Mouse (Mus musculus) liver, embryonic 12.5 days (tissue): ENCODE results near the gene St6galnac3. TPM values are rescaled to one million over a fixed set of nuclear protein-coding genes. Genes with fewer than 3 reads are reported as not detected.

Source experiments
- ATAC-seq: fragments of 200-750 bp; cut with Nextera tagmentation; 2 replicates; pipeline ENCODE4 v1.8.0; 2017; ENCODE audit warnings: moderate number of reproducible peaks, mild to moderate bottlenecking, moderate library complexity
- H3K27ac ChIP-seq: fragments of 300-500 bp; sonication (generic); 2 replicates; pipeline ENCODE4 v1.5.1; 2016; ENCODE audit warnings: mild to moderate bottlenecking
- H3K27me3 ChIP-seq: fragments of 300-500 bp; sonication (generic); replicated peaks from 2 replicates; pipeline ENCODE4 v1.6.1; 2016; ENCODE audit warnings: mild to moderate bottlenecking, moderate library complexity
- H3K36me3 ChIP-seq: fragments of 300-500 bp; sonication (generic); 2 replicates; pipeline ENCODE4 v1.6.1; 2016; ENCODE audit warnings: mild to moderate bottlenecking, moderate library complexity
- H3K4me1 ChIP-seq: fragments of 300-500 bp; sonication (generic); 2 replicates; pipeline ENCODE4 v1.6.1; 2016
- H3K4me2 ChIP-seq: fragments of 300-500 bp; sonication (generic); 2 replicates; pipeline ENCODE4 v1.6.1; 2016; ENCODE audit warnings: mild to moderate bottlenecking, moderate library complexity
- H3K4me3 ChIP-seq: fragments of 300-500 bp; sonication (generic); 2 replicates; pipeline ENCODE4 v1.5.1; 2016; ENCODE audit warnings: mild to moderate bottlenecking, moderate library complexity
- H3K9ac ChIP-seq: fragments of 300-500 bp; sonication (generic); 2 replicates; pipeline ENCODE4 v1.6.1; 2016; ENCODE audit warnings: mild to moderate bottlenecking, moderate library complexity
- H3K9me3 ChIP-seq: fragments of 300-500 bp; sonication (generic); replicated peaks from 2 replicates; pipeline ENCODE4 v1.6.1; 2016; ENCODE audit warnings: mild to moderate bottlenecking, moderate library complexity
- WGBS: fragments of 180-500 bp; shearing (Covaris S2); methylation state at CpG from one replicate; pipeline ENCODE4 v1.1.7; 2016; ENCODE audit not compliant: insufficient replicate concordance; 5-methylcytosine and 5-hydroxymethylcytosine counted together
- polyA plus RNA-seq: library from polyadenylated mRNA; unstranded; fragments of >200 nt; fragmentation: Nextera tagmentation; extraction: Ambion mirVana; gene quantifications from 2 replicates; pipeline ENCODE4 v1.2.1, GENCODE M21; 2016

Gene St6galnac3
- polyA plus RNA-seq, 1 experiment from 2014 or later, result 13.6 TPM

- H3K4me1 ChIP-seq, result no peaks in the 10 kb centered on the region
- H3K9ac ChIP-seq, result no peak overlapping the region
- no peak overlapping the region for H3K4me3 ChIP-seq
- 44% methylated on average over 2 of the region's 2 CpGs for WGBS
- no peaks in the 10 kb centered on the region for H3K27me3 ChIP-seq
- no peak overlapping the region for H3K27ac ChIP-seq
- no peaks in the 10 kb centered on the region for H3K36me3 ChIP-seq
- H3K9me3 ChIP-seq, result no peaks in the 10 kb centered on the region
- H3K4me2 ChIP-seq, result no peak overlapping the region
- ATAC-seq, result no peak
These were observed 385.0 kb downstream of the St6galnac3 start for GRCm38 (mm10) chr3:153339940-153340339.

GRCm38 (mm10) chr3:153339091-153339490, 385.9 kb downstream of the St6galnac3 start:
- Histone ChIP-seq H3K27me3 (no peaks in the 10 kb centered on the region), H3K4me3 (no peak overlapping the region), H3K4me1 (no peaks in the 10 kb centered on the region), H3K27ac (no peak overlapping the region), H3K9me3 (no peaks in the 10 kb centered on the region), H3K4me2 (no peak overlapping the region), H3K36me3 (no peaks in the 10 kb centered on the region), H3K9ac (no peak overlapping the region)
- 79% methylated on average over 12 of the region's 12 CpGs for WGBS
- ATAC-seq, result no peak

DNA sequence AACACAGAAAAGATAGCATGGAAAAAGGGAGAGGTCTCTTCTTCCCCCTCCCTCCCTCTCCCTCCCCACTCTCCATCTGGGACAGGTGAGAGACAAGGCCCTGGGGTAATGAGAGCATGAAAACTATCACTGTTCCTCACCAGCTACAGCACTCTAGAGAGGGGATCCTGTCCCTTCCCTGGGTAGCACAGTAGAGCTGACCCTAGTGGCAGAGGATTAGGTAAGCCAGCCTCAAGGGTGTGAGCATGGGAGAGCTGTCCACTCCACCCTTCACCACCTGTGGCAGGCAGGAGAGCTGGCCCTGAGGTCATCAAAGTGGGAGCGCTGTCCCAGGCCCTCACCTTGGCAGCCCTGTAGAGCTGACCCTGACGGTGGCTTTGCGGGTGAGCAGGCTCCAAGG, 387.2 kb downstream of the St6galnac3 start:
- H3K4me2 ChIP-seq, result no peak overlapping the region
- H3K4me3 ChIP-seq, result no peak overlapping the region
- H3K36me3 ChIP-seq, result no peaks in the 10 kb centered on the region
- H3K27ac ChIP-seq, result no peak overlapping the region
- no peaks in the 10 kb centered on the region for H3K27me3 ChIP-seq
- no peaks in the 10 kb centered on the region for H3K9me3 ChIP-seq
- ATAC-seq, result no peak
- no peaks in the 10 kb centered on the region for H3K4me1 ChIP-seq
- no peak overlapping the region for H3K9ac ChIP-seq
- WGBS, result 78% methylated on average over 3 of the region's 3 CpGs

DNA sequence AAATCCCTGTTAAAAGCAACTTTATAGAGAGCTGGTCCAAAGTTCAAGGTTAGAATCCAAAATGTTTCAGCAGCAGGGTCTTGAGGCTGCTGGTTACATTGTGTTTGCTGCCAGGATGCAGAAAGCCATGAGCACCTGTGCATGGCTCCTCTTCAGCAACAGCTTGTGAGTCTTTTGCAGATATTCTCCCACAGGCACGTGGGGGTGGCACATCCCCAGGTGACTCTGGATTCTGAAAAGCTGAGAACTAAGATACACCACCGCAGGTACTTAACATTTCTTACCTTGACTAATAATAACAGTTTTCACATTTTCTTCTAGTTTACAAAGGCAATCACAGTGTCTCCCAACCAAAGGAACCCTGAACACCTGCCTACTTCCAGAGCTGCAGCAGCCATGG, 387.8 kb downstream of the St6galnac3 start:
- Histone ChIP-seq H3K27ac (no peak overlapping the region), H3K4me2 (no peak overlapping the region), H3K4me3 (no peak overlapping the region), H3K36me3 (no peaks in the 10 kb centered on the region), H3K4me1 (no peaks in the 10 kb centered on the region), H3K9me3 (no peaks in the 10 kb centered on the region), H3K27me3 (no peaks in the 10 kb centered on the region), H3K9ac (no peak overlapping the region)
- no peak for ATAC-seq
- WGBS, result 73% methylated on average over 2 of the region's 2 CpGs

- no peak for ATAC-seq
- Histone ChIP-seq H3K27me3 (no peaks in the 10 kb centered on the region), H3K27ac (no peak overlapping the region), H3K9me3 (no peaks in the 10 kb centered on the region), H3K4me3 (no peak overlapping the region), H3K9ac (no peak overlapping the region), H3K4me1 (no peaks in the 10 kb centered on the region), H3K36me3 (no peaks in the 10 kb centered on the region), H3K4me2 (no peak overlapping the region)
- 55% methylated on average over 5 of the region's 5 CpGs for WGBS
These were observed 390.7 kb downstream of the St6galnac3 start for GRCm38 (mm10) chr3:153334152-153334825.

GRCm38 (mm10) chr3:153324307-153324706, 400.7 kb downstream of the St6galnac3 start:
- Histone ChIP-seq H3K4me3 (no peak overlapping the region), H3K4me2 (no peak overlapping the region), H3K36me3 (no peaks in the 10 kb centered on the region), H3K9ac (no peak overlapping the region), H3K27ac (no peak overlapping the region), H3K4me1 (no peaks in the 10 kb centered on the region), H3K27me3 (no peaks in the 10 kb centered on the region), H3K9me3 (no peaks in the 10 kb centered on the region)
- WGBS, result 58% methylated on average over 3 of the region's 3 CpGs
- no peak for ATAC-seq

- H3K9ac ChIP-seq, result no peak overlapping the region
- no peak overlapping the region for H3K4me3 ChIP-seq
- ATAC-seq, result no peak
- no peak overlapping the region for H3K4me2 ChIP-seq
- no peaks in the 10 kb centered on the region for H3K36me3 ChIP-seq
- H3K9me3 ChIP-seq, result no peaks in the 10 kb centered on the region
- H3K27ac ChIP-seq, result no peak overlapping the region
- 63% methylated on average over 8 of the region's 8 CpGs for WGBS
- no peaks in the 10 kb centered on the region for H3K4me1 ChIP-seq
- no peaks in the 10 kb centered on the region for H3K27me3 ChIP-seq
These were observed 401.5 kb downstream of the St6galnac3 start for GRCm38 (mm10) chr3:153323446-153323845.

- ATAC-seq, result 0 out of 2 replicates have a peak, but pooled peaks have one; percentile 15
- Histone ChIP-seq H3K9ac (no peak overlapping the region), H3K27me3 (no peaks in the 10 kb centered on the region), H3K27ac (no peak overlapping the region), H3K4me3 (no peak overlapping the region), H3K4me1 (no peaks in the 10 kb centered on the region), H3K36me3 (no peaks in the 10 kb centered on the region), H3K9me3 (no peaks in the 10 kb centered on the region), H3K4me2 (no peak overlapping the region)
- WGBS, result 51% methylated on average over 5 of the region's 9 CpGs
These were observed 411.4 kb downstream of the St6galnac3 start for GRCm38 (mm10) chr3:153313583-153313982.

DNA sequence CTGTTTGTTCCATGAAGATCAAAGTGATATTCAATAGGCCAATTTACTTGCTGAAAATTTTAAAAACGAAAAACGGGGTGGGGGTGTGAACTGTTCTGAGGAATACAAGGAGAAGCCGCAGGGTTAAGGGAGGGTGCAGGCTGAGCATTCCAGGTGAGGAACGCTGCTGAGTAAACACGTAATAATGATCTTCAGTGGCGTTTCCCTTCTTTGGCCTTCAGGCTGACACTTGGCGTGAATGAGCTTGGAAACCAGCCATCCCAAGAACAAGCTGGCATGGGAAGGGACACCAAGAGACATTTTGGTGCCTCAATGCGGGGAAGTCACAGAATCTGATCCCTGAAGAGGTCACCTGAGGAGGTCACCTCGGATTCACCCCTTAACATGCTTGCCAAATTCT, 411.8 kb downstream of the St6galnac3 start:
- Histone ChIP-seq H3K27ac (no peak overlapping the region), H3K9me3 (no peaks in the 10 kb centered on the region), H3K9ac (no peak overlapping the region), H3K4me2 (no peak overlapping the region), H3K4me1 (no peaks in the 10 kb centered on the region), H3K36me3 (no peaks in the 10 kb centered on the region), H3K27me3 (no peaks in the 10 kb centered on the region), H3K4me3 (no peak overlapping the region)
- WGBS, result 85% methylated on average over 9 of the region's 9 CpGs
- no peak for ATAC-seq

- H3K9me3 ChIP-seq, result no peaks in the 10 kb centered on the region
- H3K4me1 ChIP-seq, result no peaks in the 10 kb centered on the region
- 80% methylated on average over 3 of the region's 3 CpGs for WGBS
- H3K4me2 ChIP-seq, result no peak overlapping the region
- H3K27ac ChIP-seq, result no peak overlapping the region
- no peaks in the 10 kb centered on the region for H3K27me3 ChIP-seq
- H3K36me3 ChIP-seq, result no peaks in the 10 kb centered on the region
- no peak for ATAC-seq
- H3K9ac ChIP-seq, result no peak overlapping the region
- no peak overlapping the region for H3K4me3 ChIP-seq
These were observed 413.0 kb downstream of the St6galnac3 start for GRCm38 (mm10) chr3:153312006-153312405.

- H3K27me3 ChIP-seq, result no peaks in the 10 kb centered on the region
- 54% methylated on average over 4 of the region's 4 CpGs for WGBS
These were observed 416.6 kb downstream of the St6galnac3 start for GRCm38 (mm10) chr3:153308379-153308778.

GRCm38 (mm10) chr3:153305153-153305552, 419.8 kb downstream of the St6galnac3 start:
- Histone ChIP-seq H3K4me1 (no peaks in the 10 kb centered on the region), H3K4me3 (no peak overlapping the region), H3K27me3 (no peaks in the 10 kb centered on the region), H3K4me2 (no peak overlapping the region), H3K36me3 (no peaks in the 10 kb centered on the region), H3K9me3 (no peaks in the 10 kb centered on the region), H3K27ac (no peak overlapping the region), H3K9ac (no peak overlapping the region)
- ATAC-seq, result no peak
- 73% methylated on average over 3 of the region's 3 CpGs for WGBS

More at GRCm38 (mm10) chr3:153308379-153308778, 416.6 kb downstream of the St6galnac3 start:
- Histone ChIP-seq H3K9me3 (no peaks in the 10 kb centered on the region), H3K4me3 (no peak overlapping the region), H3K36me3 (no peaks in the 10 kb centered on the region), H3K4me2 (no peak overlapping the region), H3K27ac (no peak overlapping the region), H3K9ac (no peak overlapping the region), H3K4me1 (no peaks in the 10 kb centered on the region)
- ATAC-seq, result no peak

DNA sequence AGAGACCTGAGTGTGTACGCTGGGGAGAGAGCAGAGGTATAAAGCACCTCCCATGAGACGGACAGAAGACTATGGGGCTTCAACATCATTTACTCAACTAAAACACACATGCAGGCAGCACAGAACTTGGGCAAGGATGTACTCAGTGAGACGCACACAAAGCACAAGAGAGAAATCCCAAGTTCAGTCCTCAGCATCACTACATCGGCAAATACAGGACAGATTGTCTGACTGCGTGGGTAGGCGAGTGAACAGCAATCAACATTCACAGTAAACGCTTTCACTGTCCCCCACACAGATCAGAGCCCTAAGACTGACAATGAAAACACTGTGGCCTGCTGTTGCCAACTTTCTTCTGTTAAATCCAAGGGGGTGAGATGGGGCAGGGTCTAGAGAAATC, 422.6 kb downstream of the St6galnac3 start:
- Histone ChIP-seq H3K4me2 (no peak overlapping the region), H3K36me3 (no peaks in the 10 kb centered on the region), H3K4me1 (no peaks in the 10 kb centered on the region), H3K27ac (no peak overlapping the region), H3K4me3 (no peak overlapping the region), H3K9me3 (no peaks in the 10 kb centered on the region), H3K27me3 (no peaks in the 10 kb centered on the region), H3K9ac (no peak overlapping the region)
- 84% methylated on average over 7 of the region's 7 CpGs for WGBS
- no peak for ATAC-seq
